Mouse (Mus musculus): ENCODE results near the gene Pde1b. TPM values are rescaled to one million over a fixed set of nuclear protein-coding genes. Genes with fewer than 3 reads are reported as not detected.

The Pde1b gene
- total RNA-seq, 1 experiment, result 12.0 TPM

GRCm38 (mm10) chr15:103530372-103530771, 27.5 kb downstream of the Pde1b start:
- TF ChIP-seq MAFK (IDR thresholded peaks at IDR 0.05; ENCODE audit: insufficient read depth, low read depth, low read length) (no peak), ZC3H11A (IDR thresholded peaks at IDR 0.05; ENCODE audit: borderline replicate concordance, low read depth, low read length) (peak; percentile 46; the same call in 1 of the 2 replicates), CHD2 (IDR thresholded peaks at IDR 0.05; ENCODE audit: low read depth, low read length) (no peak), HCFC1 (IDR thresholded peaks at IDR 0.05; ENCODE audit: borderline replicate concordance, insufficient read depth, low read length) (no peak), ZNF384 (IDR thresholded peaks at IDR 0.05; ENCODE audit: low read depth, low read length) (no peak)
- Histone ChIP-seq H3K4me3 (ENCODE audit: insufficient read depth in 1 of 2, low read depth in 1 of 2, low read length in 2 of 2, poor library complexity in 1 of 2, severe bottlenecking in 1 of 2) (no peak overlapping the region), H3K9me3 (ENCODE audit: control insufficient read depth, insufficient read depth, low read depth, low read length) (no peaks in the 10 kb centered on the region), H3K4me1 (ENCODE audit: control insufficient read depth in 2 of 2, insufficient read depth in 2 of 2, low read length in 2 of 2, poor library complexity in 1 of 2) (peaks cover 0 to 10% of the 10 kb centered on the region in 2 experiments; a peak in 1 of 4 replicates), H3K36me3 (ENCODE audit: control insufficient read depth, insufficient read depth, low read length, poor library complexity, severe bottlenecking) (peaks cover 12% of the 10 kb centered on the region; the same call in 1 of the 2 replicates), H3K27ac (ENCODE audit: insufficient read depth, low read depth, low read length, poor library complexity, severe bottlenecking) (no peak overlapping the region), H3K9ac (ENCODE audit: insufficient read depth, low read depth, low read length, poor library complexity, severe bottlenecking) (no peak overlapping the region)
- in situ Hi-C loops (cut with MboI; ENCODE audit: low sequenced_read_pairs in 2 of 2, unreplicated experiment in 2 of 2), result no loop called here
- DNase-seq (ENCODE audit: low read depth, low spot score), result peak; percentile 68

- no peak for DNase-seq (ENCODE audit: low read depth, low spot score)
- TF ChIP-seq MAFK (IDR thresholded peaks at IDR 0.05; ENCODE audit: insufficient read depth, low read depth, low read length) (peak; percentile 97), CHD2 (IDR thresholded peaks at IDR 0.05; ENCODE audit: low read depth, low read length) (no peak), ZNF384 (IDR thresholded peaks at IDR 0.05; ENCODE audit: low read depth, low read length) (no peak)
- in situ Hi-C loops (cut with MboI; ENCODE audit: low sequenced_read_pairs in 2 of 2, unreplicated experiment in 2 of 2), result no loop called here
- H3K4me3 ChIP-seq (ENCODE audit: insufficient read depth in 1 of 2, low read depth in 1 of 2, low read length in 2 of 2, poor library complexity in 1 of 2, severe bottlenecking in 1 of 2), result no peak overlapping the region
- H3K9ac ChIP-seq (ENCODE audit: insufficient read depth, low read depth, low read length, poor library complexity, severe bottlenecking), result no peak overlapping the region
- no peaks in the 10 kb centered on the region for H3K9me3 ChIP-seq (ENCODE audit: control insufficient read depth, insufficient read depth, low read depth, low read length)
- H3K4me1 ChIP-seq (ENCODE audit: control insufficient read depth in 2 of 2, insufficient read depth in 2 of 2, low read length in 2 of 2, poor library complexity in 1 of 2), result peaks cover 0 to 19% of the 10 kb centered on the region in 2 experiments; a peak in 2 of 4 replicates
- no peaks in the 10 kb centered on the region; the same call in 1 of the 2 replicates for H3K36me3 ChIP-seq (ENCODE audit: control insufficient read depth, insufficient read depth, low read length, poor library complexity, severe bottlenecking)
- H3K27ac ChIP-seq (ENCODE audit: insufficient read depth, low read depth, low read length, poor library complexity, severe bottlenecking), result no peak overlapping the region
Measured at GRCm38 (mm10) chr15:103534054-103534620, 31.3 kb downstream of the Pde1b start.

GRCm38 (mm10) chr15:103535030-103535429, 32.2 kb downstream of the Pde1b start:
- Histone ChIP-seq H3K27ac (ENCODE audit: insufficient read depth, low read depth, low read length, poor library complexity, severe bottlenecking) (no peak overlapping the region), H3K36me3 (ENCODE audit: control insufficient read depth, insufficient read depth, low read length, poor library complexity, severe bottlenecking) (no peaks in the 10 kb centered on the region; the same call in 1 of the 2 replicates), H3K4me1 (ENCODE audit: control insufficient read depth in 2 of 2, insufficient read depth in 2 of 2, low read length in 2 of 2, poor library complexity in 1 of 2) (peaks cover 0 to 21% of the 10 kb centered on the region in 2 experiments; a peak in 2 of 4 replicates), H3K4me3 (ENCODE audit: insufficient read depth in 1 of 2, low read depth in 1 of 2, low read length in 2 of 2, poor library complexity in 1 of 2, severe bottlenecking in 1 of 2) (no peak overlapping the region), H3K9ac (ENCODE audit: insufficient read depth, low read depth, low read length, poor library complexity, severe bottlenecking) (no peak overlapping the region), H3K9me3 (ENCODE audit: control insufficient read depth, insufficient read depth, low read depth, low read length) (no peaks in the 10 kb centered on the region)
- DNase-seq (ENCODE audit: low read depth, low spot score), result no peak
- TF ChIP-seq HCFC1 (IDR thresholded peaks at IDR 0.05; ENCODE audit: borderline replicate concordance, insufficient read depth, low read length), result no peak
- TF ChIP-seq ZC3H11A (IDR thresholded peaks at IDR 0.05; ENCODE audit: borderline replicate concordance, low read depth, low read length), result no peak
- TF ChIP-seq CHD2 (IDR thresholded peaks at IDR 0.05; ENCODE audit: low read depth, low read length), result no peak
- TF ChIP-seq ZNF384 (IDR thresholded peaks at IDR 0.05; ENCODE audit: low read depth, low read length), result no peak
- no peak for TF ChIP-seq MAFK (IDR thresholded peaks at IDR 0.05; ENCODE audit: insufficient read depth, low read depth, low read length)
- in situ Hi-C loops (cut with MboI; ENCODE audit: low sequenced_read_pairs in 2 of 2, unreplicated experiment in 2 of 2), result no loop called here

GRCm38 (mm10) chr15:103535786-103536185, 33.0 kb downstream of the Pde1b start:
- H3K9ac ChIP-seq (ENCODE audit: insufficient read depth, low read depth, low read length, poor library complexity, severe bottlenecking), result no peak overlapping the region
- H3K4me3 ChIP-seq (ENCODE audit: insufficient read depth in 1 of 2, low read depth in 1 of 2, low read length in 2 of 2, poor library complexity in 1 of 2, severe bottlenecking in 1 of 2), result no peak overlapping the region
- TF ChIP-seq HCFC1 (IDR thresholded peaks at IDR 0.05; ENCODE audit: borderline replicate concordance, insufficient read depth, low read length), result no peak
- TF ChIP-seq ZNF384 (IDR thresholded peaks at IDR 0.05; ENCODE audit: low read depth, low read length), result no peak
- TF ChIP-seq ZC3H11A (IDR thresholded peaks at IDR 0.05; ENCODE audit: borderline replicate concordance, low read depth, low read length), result no peak
- TF ChIP-seq MAFK (IDR thresholded peaks at IDR 0.05; ENCODE audit: insufficient read depth, low read depth, low read length), result no peak
- TF ChIP-seq CHD2 (IDR thresholded peaks at IDR 0.05; ENCODE audit: low read depth, low read length), result no peak
- in situ Hi-C loops (cut with MboI; ENCODE audit: low sequenced_read_pairs in 2 of 2, unreplicated experiment in 2 of 2), result no loop called here
- H3K36me3 ChIP-seq (ENCODE audit: control insufficient read depth, insufficient read depth, low read length, poor library complexity, severe bottlenecking), result no peaks in the 10 kb centered on the region; the same call in 1 of the 2 replicates
- H3K9me3 ChIP-seq (ENCODE audit: control insufficient read depth, insufficient read depth, low read depth, low read length), result no peaks in the 10 kb centered on the region
- peaks cover 0 to 19% of the 10 kb centered on the region in 2 experiments; a peak in 2 of 4 replicates for H3K4me1 ChIP-seq (ENCODE audit: control insufficient read depth in 2 of 2, insufficient read depth in 2 of 2, low read length in 2 of 2, poor library complexity in 1 of 2)
- no peak overlapping the region for H3K27ac ChIP-seq (ENCODE audit: insufficient read depth, low read depth, low read length, poor library complexity, severe bottlenecking)
- DNase-seq (ENCODE audit: low read depth, low spot score), result no peak

All from ES-E14 (cell line).